Mouse (Mus musculus): ENCODE measurements around the gene Bckdk. TPM values are rescaled to one million over a fixed set of nuclear protein-coding genes. Genes with fewer than 3 reads are reported as not detected.

Bckdk gene
- polyA plus RNA-seq, 1 experiment from 2014 or later = 155 TPM

DNA sequence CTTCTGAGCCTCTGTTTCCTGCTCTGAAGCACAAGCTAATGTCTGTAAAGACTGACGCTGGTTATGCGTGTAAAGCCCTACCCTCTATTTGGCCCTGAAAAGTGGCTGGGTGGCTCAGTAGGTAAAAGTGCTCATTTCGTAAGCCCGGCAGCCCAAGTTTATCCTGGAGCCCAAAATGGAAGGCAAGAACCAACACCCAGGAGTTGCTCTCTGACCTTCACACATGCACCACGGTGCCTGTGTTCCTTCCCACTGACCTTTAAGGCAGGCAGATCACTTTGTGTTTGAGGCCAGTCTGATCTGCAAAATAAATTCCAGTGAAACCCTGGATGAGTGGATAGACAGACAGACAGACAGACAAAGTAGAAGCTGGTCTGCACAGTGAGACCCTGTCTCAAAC is 19.8 kb downstream of the Bckdk start:
- Histone ChIP-seq H3K27ac (ENCODE audit: low read depth, low read length) (no peak overlapping the region), H3K4me2 (replicated peaks; ENCODE audit: low read depth, low read length) (no peak overlapping the region), H3K36me3 (ENCODE audit: control insufficient read depth, insufficient read depth, low read length) (peaks cover 53% of the 10 kb centered on the region), H3K9ac (ENCODE audit: low read depth, low read length) (no peak overlapping the region), H3K27me3 (ENCODE audit: control insufficient read depth, insufficient read depth, low read length) (no peaks in the 10 kb centered on the region), H3K4me1 (ENCODE audit: control insufficient read depth, insufficient read depth, low read length) (peaks cover 15% of the 10 kb centered on the region), H3K9me3 (ENCODE audit: control insufficient read depth, low read length) (no peaks in the 10 kb centered on the region), H3K4me3 (ENCODE audit: low read length) (no peak overlapping the region)
- 82% methylated on average over 5 of the region's 5 CpGs for WGBS
- ATAC-seq (ENCODE audit: low FRiP score, low TSS enrichment) = no peak

DNA sequence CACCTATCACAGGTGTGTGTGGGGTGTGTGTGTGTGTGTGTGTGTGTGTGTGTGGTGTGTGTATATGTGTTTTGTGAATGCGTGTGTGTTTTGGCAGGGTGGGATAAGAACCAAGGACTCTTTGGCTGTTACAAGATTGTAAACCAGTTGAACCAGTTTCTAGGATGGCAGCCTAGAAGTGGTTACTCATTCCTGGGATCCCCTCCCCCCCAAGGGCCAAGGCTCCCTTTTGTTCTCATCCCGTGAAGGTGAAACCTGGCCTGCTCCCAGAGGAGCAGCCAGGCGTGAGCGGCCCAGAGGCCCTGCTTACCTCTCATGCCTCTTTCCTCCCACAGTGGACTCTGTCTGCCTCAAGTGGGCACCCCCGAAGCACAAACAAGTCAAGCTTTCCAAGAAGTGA is 21.4 kb downstream of the Bckdk start:
- peak overlapping the region; percentile 94 for H3K27ac ChIP-seq (ENCODE audit: low read depth, low read length)
- peaks cover 53% of the 10 kb centered on the region for H3K36me3 ChIP-seq (ENCODE audit: control insufficient read depth, insufficient read depth, low read length)
- no peaks in the 10 kb centered on the region for H3K27me3 ChIP-seq (ENCODE audit: control insufficient read depth, insufficient read depth, low read length)

GRCm38 (mm10) chr7:127926066-127926465 is 22.2 kb downstream of the Bckdk start:
- no peak for ATAC-seq (ENCODE audit: low FRiP score, low TSS enrichment)
- Histone ChIP-seq H3K4me2 (replicated peaks; ENCODE audit: low read depth, low read length) (no peak overlapping the region), H3K36me3 (ENCODE audit: control insufficient read depth, insufficient read depth, low read length) (peaks cover 44% of the 10 kb centered on the region), H3K27me3 (ENCODE audit: control insufficient read depth, insufficient read depth, low read length) (no peaks in the 10 kb centered on the region), H3K27ac (ENCODE audit: low read depth, low read length) (peak overlapping the region; percentile 94), H3K4me1 (ENCODE audit: control insufficient read depth, insufficient read depth, low read length) (peaks cover 18% of the 10 kb centered on the region), H3K4me3 (ENCODE audit: low read length) (no peak overlapping the region), H3K9ac (ENCODE audit: low read depth, low read length) (peak overlapping the region; percentile 19; the same call in 1 of the 2 replicates), H3K9me3 (ENCODE audit: control insufficient read depth, low read length) (no peaks in the 10 kb centered on the region)
- 79% methylated on average over 8 of the region's 8 CpGs for WGBS

More for the DNA sequence above, 21.4 kb downstream of the Bckdk start:
- Histone ChIP-seq H3K4me1 (ENCODE audit: control insufficient read depth, insufficient read depth, low read length) (peaks cover 18% of the 10 kb centered on the region), H3K4me3 (ENCODE audit: low read length) (no peak overlapping the region), H3K9me3 (ENCODE audit: control insufficient read depth, low read length) (no peaks in the 10 kb centered on the region), H3K9ac (ENCODE audit: low read depth, low read length) (no peak overlapping the region), H3K4me2 (replicated peaks; ENCODE audit: low read depth, low read length) (no peak overlapping the region)
- ATAC-seq (ENCODE audit: low FRiP score, low TSS enrichment) = peak; percentile 81; the same call in 1 of the 2 replicates
- WGBS = 48% methylated on average over 5 of the region's 5 CpGs

- H3K4me3 ChIP-seq (ENCODE audit: low read length) = no peak overlapping the region
- 86% methylated on average over 11 of the region's 11 CpGs for WGBS
- H3K36me3 ChIP-seq (ENCODE audit: control insufficient read depth, insufficient read depth, low read length) = peaks cover 44% of the 10 kb centered on the region
- H3K27ac ChIP-seq (ENCODE audit: low read depth, low read length) = peak overlapping the region; percentile 94; the same call in 1 of the 2 replicates
- H3K4me1 ChIP-seq (ENCODE audit: control insufficient read depth, insufficient read depth, low read length) = peaks cover 24% of the 10 kb centered on the region
- no peak overlapping the region for H3K9ac ChIP-seq (ENCODE audit: low read depth, low read length)
- H3K4me2 ChIP-seq (replicated peaks; ENCODE audit: low read depth, low read length) = no peak overlapping the region
- no peak for ATAC-seq (ENCODE audit: low FRiP score, low TSS enrichment)
- H3K9me3 ChIP-seq (ENCODE audit: control insufficient read depth, low read length) = no peaks in the 10 kb centered on the region
- H3K27me3 ChIP-seq (ENCODE audit: control insufficient read depth, insufficient read depth, low read length) = no peaks in the 10 kb centered on the region
These were observed 23.0 kb downstream of the Bckdk start for GRCm38 (mm10) chr7:127926846-127927245.

- no peaks in the 10 kb centered on the region for H3K9me3 ChIP-seq (ENCODE audit: control insufficient read depth, low read length)
- no peaks in the 10 kb centered on the region for H3K27me3 ChIP-seq (ENCODE audit: control insufficient read depth, insufficient read depth, low read length)
- H3K4me1 ChIP-seq (ENCODE audit: control insufficient read depth, insufficient read depth, low read length) = peaks cover 32% of the 10 kb centered on the region
- H3K4me2 ChIP-seq (replicated peaks; ENCODE audit: low read depth, low read length) = peak overlapping the region; percentile 49; the same call in 1 of the 2 replicates
- ATAC-seq (ENCODE audit: low FRiP score, low TSS enrichment) = no peak
- 76% methylated on average over 10 of the region's 11 CpGs for WGBS
- peaks cover 36% of the 10 kb centered on the region for H3K36me3 ChIP-seq (ENCODE audit: control insufficient read depth, insufficient read depth, low read length)
- H3K9ac ChIP-seq (ENCODE audit: low read depth, low read length) = no peak overlapping the region
- no peak overlapping the region for H3K27ac ChIP-seq (ENCODE audit: low read depth, low read length)
- H3K4me3 ChIP-seq (ENCODE audit: low read length) = peak overlapping the region; percentile 49; the same call in 1 of the 2 replicates
These were observed 23.8 kb downstream of the Bckdk start for GRCm38 (mm10) chr7:127927726-127928125.

DNA sequence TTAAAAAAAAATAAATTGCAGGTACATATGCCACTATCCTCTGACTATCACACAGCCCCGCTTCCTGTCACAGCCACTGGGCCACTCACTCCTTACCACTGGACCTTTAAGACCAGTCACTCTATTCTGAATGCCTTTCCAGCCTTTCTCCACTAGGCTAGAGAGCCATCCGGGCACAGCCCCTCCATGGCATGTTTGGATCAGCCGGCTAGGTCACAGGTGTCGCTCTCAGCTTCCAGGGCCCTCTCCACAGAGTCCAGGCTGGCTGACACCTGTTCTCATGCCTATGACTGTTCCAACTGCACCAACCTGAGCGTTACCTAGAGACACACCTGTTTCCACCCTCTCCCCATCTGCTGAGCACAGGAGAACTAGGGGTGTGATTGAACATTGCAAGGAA is 24.7 kb downstream of the Bckdk start:
- Histone ChIP-seq H3K36me3 (ENCODE audit: control insufficient read depth, insufficient read depth, low read length) (peaks cover 28% of the 10 kb centered on the region), H3K27me3 (ENCODE audit: control insufficient read depth, insufficient read depth, low read length) (no peaks in the 10 kb centered on the region), H3K27ac (ENCODE audit: low read depth, low read length) (no peak overlapping the region), H3K4me3 (ENCODE audit: low read length) (peak overlapping the region; percentile 49), H3K4me2 (replicated peaks; ENCODE audit: low read depth, low read length) (peak overlapping the region; percentile 49), H3K4me1 (ENCODE audit: control insufficient read depth, insufficient read depth, low read length) (peaks cover 35% of the 10 kb centered on the region), H3K9ac (ENCODE audit: low read depth, low read length) (peak overlapping the region; percentile 64; the same call in 1 of the 2 replicates), H3K9me3 (ENCODE audit: control insufficient read depth, low read length) (no peaks in the 10 kb centered on the region)
- WGBS = 45% methylated on average over 5 of the region's 5 CpGs
- ATAC-seq (ENCODE audit: low FRiP score, low TSS enrichment) = no peak

DNA sequence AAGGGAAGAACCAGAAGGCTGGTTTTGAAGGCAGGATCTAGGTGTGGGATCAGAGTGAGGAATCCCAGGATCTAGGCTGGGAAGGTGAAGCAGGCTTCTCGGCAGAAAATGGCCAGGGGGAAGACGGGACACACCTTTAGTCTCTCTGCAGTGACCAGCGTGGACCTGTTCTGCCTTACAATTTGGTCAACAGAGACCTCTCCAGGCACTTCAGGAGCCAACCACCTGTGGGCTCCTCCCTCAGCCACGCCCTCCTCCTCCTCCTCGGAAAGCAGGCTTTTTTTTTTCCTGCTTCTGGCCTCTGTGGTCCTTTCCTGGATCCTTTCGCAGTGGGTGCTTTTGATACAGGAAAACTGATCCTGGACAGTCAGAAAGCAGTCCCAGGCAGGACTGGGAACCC is 26.0 kb downstream of the Bckdk start, which contains the start of gene Prss8:
Gene Prss8 (minus strand): TSS at position 182 of the 400 bp plus-strand sequence.
- WGBS = 9% methylated on average over 6 of the region's 6 CpGs
- no peak for ATAC-seq (ENCODE audit: low FRiP score, low TSS enrichment)
- Histone ChIP-seq H3K27me3 (ENCODE audit: control insufficient read depth, insufficient read depth, low read length) (no peaks in the 10 kb centered on the region), H3K9me3 (ENCODE audit: control insufficient read depth, low read length) (no peaks in the 10 kb centered on the region), H3K9ac (ENCODE audit: low read depth, low read length) (peak within 1 kb of the TSS; percentile 64), H3K4me2 (replicated peaks; ENCODE audit: low read depth, low read length) (peak within 1 kb of the TSS; percentile 49), H3K4me1 (ENCODE audit: control insufficient read depth, insufficient read depth, low read length) (peaks cover 36% of the 10 kb centered on the region), H3K4me3 (ENCODE audit: low read length) (peak within 1 kb of the TSS; percentile 49), H3K27ac (ENCODE audit: low read depth, low read length) (peak within 1 kb of the TSS; percentile 76; the same call in 1 of the 2 replicates), H3K36me3 (ENCODE audit: control insufficient read depth, insufficient read depth, low read length) (peaks cover 17% of the 10 kb centered on the region)

GRCm38 (mm10) chr7:127930636-127931035 is 26.8 kb downstream of the Bckdk start:
- no peak overlapping the region for H3K4me2 ChIP-seq (replicated peaks; ENCODE audit: low read depth, low read length)
- H3K9me3 ChIP-seq (ENCODE audit: control insufficient read depth, low read length) = no peaks in the 10 kb centered on the region
- no peak overlapping the region for H3K4me3 ChIP-seq (ENCODE audit: low read length)
- no peak for ATAC-seq (ENCODE audit: low FRiP score, low TSS enrichment)
- H3K9ac ChIP-seq (ENCODE audit: low read depth, low read length) = no peak overlapping the region
- WGBS = 85% methylated on average over 5 of the region's 5 CpGs
- H3K4me1 ChIP-seq (ENCODE audit: control insufficient read depth, insufficient read depth, low read length) = peaks cover 35% of the 10 kb centered on the region
- H3K27me3 ChIP-seq (ENCODE audit: control insufficient read depth, insufficient read depth, low read length) = no peaks in the 10 kb centered on the region
- peaks cover 13% of the 10 kb centered on the region for H3K36me3 ChIP-seq (ENCODE audit: control insufficient read depth, insufficient read depth, low read length)
- H3K27ac ChIP-seq (ENCODE audit: low read depth, low read length) = no peak overlapping the region

- ATAC-seq (ENCODE audit: low FRiP score, low TSS enrichment) = no peak
- Histone ChIP-seq H3K4me1 (ENCODE audit: control insufficient read depth, insufficient read depth, low read length) (peaks cover 33% of the 10 kb centered on the region), H3K9me3 (ENCODE audit: control insufficient read depth, low read length) (no peaks in the 10 kb centered on the region)
These were observed 27.7 kb downstream of the Bckdk start for GRCm38 (mm10) chr7:127931351-127932135.

More at GRCm38 (mm10) chr7:127931351-127932135, 27.7 kb downstream of the Bckdk start:
- H3K27ac ChIP-seq (ENCODE audit: low read depth, low read length) = peak overlapping the region; percentile 73; the same call in 1 of the 2 replicates
- no peaks in the 10 kb centered on the region for H3K27me3 ChIP-seq (ENCODE audit: control insufficient read depth, insufficient read depth, low read length)
- peaks cover 4% of the 10 kb centered on the region; the same call in 1 of the 2 replicates for H3K36me3 ChIP-seq (ENCODE audit: control insufficient read depth, insufficient read depth, low read length)
- peak overlapping the region; percentile 23; the same call in 1 of the 2 replicates for H3K9ac ChIP-seq (ENCODE audit: low read depth, low read length)
- 26% methylated on average over 13 of the region's 13 CpGs for whole genome bisulfite sequencing
- no peak overlapping the region for H3K4me3 ChIP-seq (ENCODE audit: low read length)
- H3K4me2 ChIP-seq (replicated peaks; ENCODE audit: low read depth, low read length) = peak overlapping the region; percentile 27

Measured in kidney, embryonic 14.5 days (tissue).